Mouse (Mus musculus): ENCODE measurements at regions not wholly inside any gene's neighbourhood (a gene's known extent, or its start where the extent isn't known, plus 50 kb on each side); places are given as distances from the start of the nearest gene placed in this dataset.
"Not testable (repeated sequence)": the region's sequence is repeated elsewhere in the genome, so short reads cannot be mapped to it uniquely, and the experiment has no call there.

- peak in 1 of 2 experiments; percentile 18 for DNase-seq (ENCODE audit: low spot score in 2 of 2)
Measured at GRCm38 (mm10) chr10:25702146-25702545, 166.1 kb upstream of the Smlr1 start.

GRCm38 (mm10) chr10:25695798-25696197, 159.7 kb upstream of the Smlr1 start:
- no peak for DNase-seq (ENCODE audit: low spot score in 2 of 2)

GRCm38 (mm10) chr10:25681243-25681642, 145.2 kb upstream of the Smlr1 start:
- peak in 1 of 2 experiments; percentile 77 for DNase-seq (ENCODE audit: low spot score in 2 of 2)

- DNase-seq (ENCODE audit: low spot score in 2 of 2) = no peak
Measured at GRCm38 (mm10) chr10:25677889-25678288, 141.8 kb upstream of the Smlr1 start.

- no peak for DNase-seq (ENCODE audit: low spot score in 2 of 2)
Measured at GRCm38 (mm10) chr10:25675368-25675767, 139.3 kb upstream of the Smlr1 start.

- no peak for DNase-seq (ENCODE audit: low spot score in 2 of 2)
Measured at GRCm38 (mm10) chr10:25670061-25670460, 134.0 kb upstream of the Smlr1 start.

GRCm38 (mm10) chr10:25652742-25653563, 116.9 kb upstream of the Smlr1 start:
- DNase-seq (ENCODE audit: low spot score in 2 of 2) = no peak

GRCm38 (mm10) chr10:25647740-25648139, 111.7 kb upstream of the Smlr1 start:
- no peak for DNase-seq (ENCODE audit: low spot score in 2 of 2)

- no peak for DNase-seq (ENCODE audit: low spot score in 2 of 2)
Measured at GRCm38 (mm10) chr10:25643518-25643993, 107.5 kb upstream of the Smlr1 start.

- DNase-seq (ENCODE audit: low spot score in 2 of 2) = no peak
Measured at GRCm38 (mm10) chr10:25642079-25642696, 106.1 kb upstream of the Smlr1 start.

GRCm38 (mm10) chr10:25633058-25633614, 97.1 kb upstream of the Smlr1 start:
- DNase-seq (ENCODE audit: low spot score in 2 of 2) = no peak

- DNase-seq (ENCODE audit: low spot score in 2 of 2) = no peak
Measured at GRCm38 (mm10) chr10:25632306-25632705, 96.2 kb upstream of the Smlr1 start.

GRCm38 (mm10) chr10:25622585-25622984, 86.5 kb upstream of the Smlr1 start:
- DNase-seq (ENCODE audit: low spot score in 2 of 2) = no peak

GRCm38 (mm10) chr10:25621747-25622134, 85.7 kb upstream of the Smlr1 start:
- not testable (repeated sequence) for DNase-seq (ENCODE audit: low spot score in 2 of 2)

- DNase-seq (ENCODE audit: low spot score in 2 of 2) = peak in 1 of 2 experiments; percentile 33
Measured at GRCm38 (mm10) chr10:25620939-25621746, 85.1 kb upstream of the Smlr1 start.

- DNase-seq (ENCODE audit: low spot score in 2 of 2) = no peak
Measured at GRCm38 (mm10) chr10:25619702-25620101, 83.6 kb upstream of the Smlr1 start.

- DNase-seq (ENCODE audit: low spot score in 2 of 2) = no peak
Measured at GRCm38 (mm10) chr10:25601471-25601870, 65.4 kb upstream of the Smlr1 start.

- DNase-seq (ENCODE audit: low spot score in 2 of 2) = no peak
Measured at GRCm38 (mm10) chr10:25589316-25589645, 53.2 kb upstream of the Smlr1 start.

GRCm38 (mm10) chr10:25588611-25589315, 52.7 kb upstream of the Smlr1 start:
- DNase-seq (ENCODE audit: low spot score in 2 of 2) = no peak

Data from left cerebral cortex, adult 9 months (tissue).